Mouse (Mus musculus): ENCODE measurements around the gene Pank3. TPM values are rescaled to one million over a fixed set of nuclear protein-coding genes. Genes with fewer than 3 reads are reported as not detected.
A peak's percentile ranks its signal among the peaks of the same experiment; 100 is the strongest.
"Not testable (repeated sequence)": the region's sequence is repeated elsewhere in the genome, so short reads cannot be mapped to it uniquely, and the experiment has no call there.

The Pank3 gene
- polyA plus RNA-seq, 2 experiments, result 4.0 to 4.4 TPM

DNA sequence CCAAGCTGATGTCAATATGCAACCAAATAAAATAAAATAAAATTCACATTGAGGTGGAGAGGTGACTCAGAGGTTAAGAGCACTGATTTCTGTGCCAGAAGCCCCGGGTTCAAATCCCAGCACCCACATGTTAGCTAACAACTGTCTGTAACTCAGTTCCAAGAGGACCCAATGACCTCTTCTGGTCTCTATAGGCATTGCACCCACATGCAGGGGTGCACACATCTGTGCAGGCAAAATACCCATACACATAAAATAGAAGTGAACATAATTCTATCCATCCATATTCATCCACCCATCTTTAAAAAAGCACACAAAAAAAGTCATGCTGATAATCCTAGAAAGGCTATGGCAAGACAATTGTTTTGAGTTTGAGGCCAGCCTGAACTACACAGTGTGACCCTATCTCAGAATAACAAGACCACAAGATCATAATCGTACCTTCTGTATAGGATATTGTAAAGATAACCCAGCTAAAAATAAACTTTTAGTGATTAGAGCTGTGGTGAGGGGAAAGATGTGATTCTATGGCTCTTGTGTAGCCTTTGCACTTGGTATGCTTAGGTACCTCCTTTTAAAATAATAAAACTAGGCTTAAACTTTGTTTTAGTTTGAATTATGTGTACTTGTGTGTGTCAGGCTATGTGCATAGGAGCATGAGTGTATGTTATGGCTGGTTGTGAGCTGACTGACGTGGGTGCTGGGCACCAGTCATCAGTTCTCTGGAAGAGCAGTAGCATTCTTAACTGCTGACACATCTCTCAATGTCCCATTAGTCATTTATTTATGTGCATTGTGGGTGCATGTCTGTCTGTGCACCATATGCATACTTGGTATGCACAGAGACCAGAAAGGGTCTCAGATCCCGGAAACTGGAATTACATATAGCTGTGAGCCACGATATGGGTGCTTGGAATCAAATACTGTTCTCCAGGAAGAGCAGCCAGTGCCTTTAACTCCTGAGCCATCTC, 68.2 kb downstream of the Pank3 start:
- Histone ChIP-seq H3K27me3 (ENCODE audit: control insufficient read depth, insufficient read depth, low read length) (no peaks in the 10 kb centered on the region), H3K4me1 (replicated peaks; ENCODE audit: control insufficient read depth in 2 of 2, insufficient read depth in 2 of 2, low read length in 1 of 2) (peaks cover 11% of the 10 kb centered on the region in 2 experiments), H3K4me3 (ENCODE audit: insufficient read depth in 1 of 2, low read depth in 2 of 2, low read length in 2 of 2) (peak overlapping the region in 1 of 2 experiments; percentile 5; a peak in 2 of 4 replicates), H3K4me2 (ENCODE audit: low read depth) (peak overlapping the region; percentile 79), H3K36me3 (replicated peaks; ENCODE audit: control insufficient read depth, insufficient read depth, low read depth) (no peaks in the 10 kb centered on the region), H3K27ac (no peak overlapping the region), H3K9me3 (ENCODE audit: control insufficient read depth, low read length) (no peaks in the 10 kb centered on the region), H3K9ac (replicated peaks) (no peak overlapping the region)
- 56% methylated on average over 5 of the region's 5 CpGs for WGBS (ENCODE audit: insufficient replicate concordance)
- ATAC-seq (ENCODE audit: insufficient read depth) (no peak), DNase-seq (ENCODE audit: low read depth in 3 of 3, low spot score in 3 of 3) (no peak)
- TF ChIP-seq CTCF (IDR thresholded peaks at IDR 0.05; ENCODE audit: low read depth), result peak; percentile 15; the same call in 1 of the 2 replicates
- no peak for TF ChIP-seq EP300 (IDR thresholded peaks at IDR 0.05; ENCODE audit: low read depth)

DNA sequence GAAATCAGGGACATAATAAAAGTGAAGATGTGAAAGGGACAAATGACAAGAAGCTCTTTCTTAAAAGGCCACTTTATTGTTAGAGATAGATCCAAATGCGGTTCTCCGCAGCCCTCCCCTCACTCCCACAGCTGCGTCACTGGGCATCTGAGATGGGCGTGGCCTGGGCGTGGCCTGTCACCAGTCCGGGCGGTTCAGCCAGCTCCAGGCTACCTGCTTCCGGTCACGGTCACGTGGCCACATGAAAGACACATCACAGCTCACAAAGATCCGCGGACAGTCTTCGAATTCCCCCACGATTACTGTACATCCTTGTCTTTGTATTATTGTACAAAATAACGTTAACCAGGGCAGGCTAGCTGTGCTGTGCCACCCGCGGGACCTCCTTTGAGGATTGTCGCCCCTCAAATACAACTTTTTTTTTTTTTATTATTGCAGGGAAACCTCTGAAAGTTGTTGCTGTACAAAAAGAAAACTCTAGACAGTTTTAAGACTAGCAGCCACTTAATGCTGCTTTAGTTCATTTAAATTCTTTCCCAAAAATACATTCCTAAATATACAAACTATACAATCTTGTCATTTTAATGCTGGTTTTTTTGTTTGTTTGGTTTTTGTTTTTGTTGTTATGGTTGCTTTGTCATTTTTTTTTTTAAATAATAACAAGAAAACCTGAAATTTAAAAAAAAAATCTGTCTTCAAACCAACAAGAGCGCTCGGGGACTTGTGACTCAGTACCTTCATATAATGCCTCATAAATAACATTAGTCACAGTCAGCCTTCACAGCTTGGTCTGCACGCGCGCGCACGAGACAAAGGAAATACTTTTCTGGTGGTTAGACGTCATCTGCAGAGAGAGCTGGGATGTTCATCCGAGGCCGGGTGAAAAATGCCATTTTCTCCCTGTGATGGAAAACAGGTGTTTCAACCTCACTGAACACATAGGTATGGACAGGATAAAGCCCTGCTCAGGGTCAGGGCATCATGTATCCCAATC, 69.4 kb downstream of the Pank3 start:
- TF ChIP-seq EP300 (IDR thresholded peaks at IDR 0.05; ENCODE audit: low read depth), result no peak
- no peak for TF ChIP-seq CTCF (IDR thresholded peaks at IDR 0.05; ENCODE audit: low read depth)
- peak overlapping the region; percentile 46 for H3K9ac ChIP-seq (replicated peaks)
- peaks cover 4 to 8% of the 10 kb centered on the region in 2 experiments; a peak in 3 of 4 replicates for H3K4me1 ChIP-seq (replicated peaks; ENCODE audit: control insufficient read depth in 2 of 2, insufficient read depth in 2 of 2, low read length in 1 of 2)
- H3K27ac ChIP-seq, result no peak overlapping the region
- peak; percentile 76 to 78 (median 78) for DNase-seq (ENCODE audit: low read depth in 3 of 3, low spot score in 3 of 3)
- H3K27me3 ChIP-seq (ENCODE audit: control insufficient read depth, insufficient read depth, low read length), result no peaks in the 10 kb centered on the region
- peak overlapping the region; percentile 79 for H3K4me2 ChIP-seq (ENCODE audit: low read depth)
- no peaks in the 10 kb centered on the region for H3K9me3 ChIP-seq (ENCODE audit: control insufficient read depth, low read length)
- H3K36me3 ChIP-seq (replicated peaks; ENCODE audit: control insufficient read depth, insufficient read depth, low read depth), result no peaks in the 10 kb centered on the region
- WGBS (ENCODE audit: insufficient replicate concordance), result 21% methylated on average over 28 of the region's 28 CpGs
- ATAC-seq (ENCODE audit: insufficient read depth), result peak; percentile 81
- peak overlapping the region; percentile 43 to 49 for H3K4me3 ChIP-seq (ENCODE audit: insufficient read depth in 1 of 2, low read depth in 2 of 2, low read length in 2 of 2)

DNA sequence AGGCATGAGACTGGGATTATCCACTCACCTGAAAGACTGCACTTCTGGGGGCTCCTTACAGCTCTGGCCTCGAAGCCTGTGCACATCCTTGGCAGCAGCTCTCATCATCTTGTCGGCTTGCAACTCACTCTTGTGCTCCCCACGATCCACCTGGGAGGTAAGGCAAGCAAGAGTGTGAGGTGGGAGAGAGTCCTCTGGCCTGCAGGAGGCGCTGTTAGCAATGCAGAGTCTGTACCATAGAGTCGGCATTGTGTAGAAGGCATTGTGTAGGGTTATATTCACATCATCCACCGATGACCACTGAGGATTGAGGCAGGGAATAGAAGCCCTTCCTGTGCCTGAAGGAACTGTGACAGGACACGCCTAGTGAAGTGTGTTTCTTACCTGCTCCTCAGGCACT, 71.0 kb downstream of the Pank3 start:
- no peak for ATAC-seq (ENCODE audit: insufficient read depth)
- WGBS (ENCODE audit: insufficient replicate concordance), result 63% methylated on average over 7 of the region's 7 CpGs
- no peak for TF ChIP-seq EP300 (IDR thresholded peaks at IDR 0.05; ENCODE audit: low read depth)
- peak; percentile 68 for TF ChIP-seq CTCF (IDR thresholded peaks at IDR 0.05; ENCODE audit: low read depth)

DNA sequence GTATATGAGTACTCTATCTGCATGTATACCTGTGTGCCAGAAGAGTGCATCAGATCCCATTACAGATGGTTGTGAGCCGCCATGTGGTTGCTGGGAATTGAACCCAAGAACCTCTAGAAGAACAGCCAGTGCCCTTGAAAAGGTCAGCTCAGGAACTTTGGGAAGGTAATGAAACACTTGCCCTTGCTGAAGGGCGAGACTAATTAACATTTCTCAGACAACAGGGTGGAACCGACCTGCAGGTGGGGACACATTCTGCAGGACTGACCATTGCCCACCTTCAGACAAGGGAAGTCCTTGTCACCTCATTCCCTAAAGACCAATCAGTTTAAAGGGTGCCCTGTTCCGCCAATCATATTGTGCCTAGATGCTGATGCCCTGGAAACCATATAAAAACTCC, 71.5 kb downstream of the Pank3 start:
- not testable (repeated sequence) for H3K36me3 ChIP-seq (replicated peaks; ENCODE audit: control insufficient read depth, insufficient read depth, low read depth); DNase-seq (ENCODE audit: low read depth in 3 of 3, low spot score in 3 of 3); H3K27ac ChIP-seq; H3K27me3 ChIP-seq (ENCODE audit: control insufficient read depth, insufficient read depth, low read length); H3K4me1 ChIP-seq (replicated peaks; ENCODE audit: control insufficient read depth in 2 of 2, insufficient read depth in 2 of 2, low read length in 1 of 2); H3K4me3 ChIP-seq (ENCODE audit: insufficient read depth in 1 of 2, low read depth in 2 of 2, low read length in 2 of 2); ATAC-seq (ENCODE audit: insufficient read depth); H3K4me2 ChIP-seq (ENCODE audit: low read depth); H3K9me3 ChIP-seq (ENCODE audit: control insufficient read depth, low read length); H3K9ac ChIP-seq (replicated peaks)
- 73% methylated on average over 4 of the region's 4 CpGs for whole genome bisulfite sequencing (ENCODE audit: insufficient replicate concordance)

More for the DNA sequence above, 71.0 kb downstream of the Pank3 start:
- Histone ChIP-seq H3K27ac (no peak overlapping the region), H3K4me2 (ENCODE audit: low read depth) (no peak overlapping the region), H3K9ac (replicated peaks) (no peak overlapping the region), H3K36me3 (replicated peaks; ENCODE audit: control insufficient read depth, insufficient read depth, low read depth) (no peaks in the 10 kb centered on the region), H3K9me3 (ENCODE audit: control insufficient read depth, low read length) (no peaks in the 10 kb centered on the region), H3K27me3 (ENCODE audit: control insufficient read depth, insufficient read depth, low read length) (no peaks in the 10 kb centered on the region), H3K4me1 (replicated peaks; ENCODE audit: control insufficient read depth in 2 of 2, insufficient read depth in 2 of 2, low read length in 1 of 2) (peaks cover 4 to 8% of the 10 kb centered on the region in 2 experiments; a peak in 3 of 4 replicates), H3K4me3 (ENCODE audit: insufficient read depth in 1 of 2, low read depth in 2 of 2, low read length in 2 of 2) (no peak overlapping the region)
- no peak for DNase-seq (ENCODE audit: low read depth in 3 of 3, low spot score in 3 of 3)

MicroRNA genes within 50 kb of the gene (microRNA counts, 519-probe panel; counts per million panel counts)
- 7,535 counts per million, percentile 75 among the panel's probes with 10 or more counts for microRNA mmu-miR-103

Small RNAs within 50 kb of the gene (microRNA-seq; reads per million reads assigned to microRNA genes)
- 10.1 reads per million, percentile 21 among the genes with 10 or more reads in this experiment for gene Mir103-1

Other genes starting within 250 kb of the Pank3 start
- gene Fbll1, start 29.4 kb downstream of the Pank3 start, polyA plus RNA-seq (2012; rRNA removed), result 0.14 TPM in 1 of 2 replicates, not detected in the other
- not detected in 2 replicates for gene Fbll1, start 29.4 kb downstream of the Pank3 start, polyA plus RNA-seq (2014; fragmentation: Nextera tagmentation; extraction: Ambion mirVana)
- 22.4 and 35.4 TPM in 2 replicates for gene Rars, start 65.0 kb downstream of the Pank3 start, polyA plus RNA-seq (2012; rRNA removed)
- gene Rars, start 65.0 kb downstream of the Pank3 start, polyA plus RNA-seq (2014; fragmentation: Nextera tagmentation; extraction: Ambion mirVana), result 54.5 and 54.8 TPM in 2 replicates
- 1.7 and 2.5 TPM in 2 replicates for gene Wwc1, start 211.0 kb downstream of the Pank3 start, polyA plus RNA-seq (2012; rRNA removed)
- gene Wwc1, start 211.0 kb downstream of the Pank3 start, polyA plus RNA-seq (2014; fragmentation: Nextera tagmentation; extraction: Ambion mirVana), result 0.65 and 0.85 TPM in 2 replicates